Mouse (Mus musculus) bone marrow macrophage, adult 2 months (primary cell): ENCODE measurements around the gene Map4.

Experiments
- CTCF ChIP-seq: IDR thresholded peaks from 2 replicates; pipeline ENCODE4 v1.5.1; 2012; ENCODE audit warnings: low read depth, mild to moderate bottlenecking, low read length, moderate library complexity
- POLR2A ChIP-seq: IDR thresholded peaks from 2 replicates; pipeline ENCODE4 v1.6.1; 2012; ENCODE audit warnings: mild to moderate bottlenecking, low read depth, low read length, borderline replicate concordance

DNA sequence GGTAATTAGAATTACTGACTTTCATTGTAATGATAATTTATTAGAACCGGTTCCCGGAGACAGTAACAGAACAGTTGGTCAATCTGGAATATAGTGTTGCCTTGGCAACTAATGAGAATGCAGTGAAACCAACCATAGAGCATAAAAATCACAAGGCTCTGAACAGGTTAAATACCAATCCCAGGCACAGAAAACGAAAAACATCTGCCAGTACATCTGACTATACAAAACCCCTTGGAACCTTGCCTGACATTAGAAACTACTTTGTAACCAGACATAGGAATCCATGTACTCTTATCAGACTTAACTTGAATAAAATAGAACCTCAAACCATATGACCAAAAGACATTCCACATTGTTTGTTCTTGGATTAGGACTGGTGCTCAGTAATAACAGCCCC, 116.6 kb downstream of the Map4 start:
- TF ChIP-seq CTCF: no peak
- no peak for TF ChIP-seq POLR2A
